Mouse (Mus musculus): ENCODE results near the gene Gcgr. TPM values are rescaled to one million over a fixed set of nuclear protein-coding genes. Genes with fewer than 3 reads are reported as not detected.

Gcgr gene
- total RNA-seq, 2 experiments from 2014 or later, result 0.96 to 3.0 TPM

DNA sequence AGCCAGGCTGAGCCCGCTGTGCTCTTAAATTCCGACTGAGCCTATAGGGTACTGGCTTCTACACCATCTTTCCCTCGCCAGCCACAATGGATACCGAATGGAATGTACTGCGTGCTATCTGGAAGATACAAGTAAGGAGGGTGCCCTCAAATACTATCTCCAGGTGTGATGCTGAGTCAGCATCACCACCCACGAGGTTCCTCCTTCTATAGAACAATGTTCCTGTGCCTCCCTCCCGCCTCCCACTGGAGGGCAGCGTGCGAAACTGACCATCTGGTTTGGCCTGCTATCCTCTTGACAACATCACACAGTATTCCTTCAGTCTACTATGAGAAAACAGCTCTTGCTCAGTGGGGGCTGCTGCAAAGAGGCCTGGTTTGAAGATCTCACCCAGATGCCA is 34.6 kb downstream of the Gcgr start:
- no peak for DNase-seq (ENCODE audit: low spot score in 2 of 2)

DNA sequence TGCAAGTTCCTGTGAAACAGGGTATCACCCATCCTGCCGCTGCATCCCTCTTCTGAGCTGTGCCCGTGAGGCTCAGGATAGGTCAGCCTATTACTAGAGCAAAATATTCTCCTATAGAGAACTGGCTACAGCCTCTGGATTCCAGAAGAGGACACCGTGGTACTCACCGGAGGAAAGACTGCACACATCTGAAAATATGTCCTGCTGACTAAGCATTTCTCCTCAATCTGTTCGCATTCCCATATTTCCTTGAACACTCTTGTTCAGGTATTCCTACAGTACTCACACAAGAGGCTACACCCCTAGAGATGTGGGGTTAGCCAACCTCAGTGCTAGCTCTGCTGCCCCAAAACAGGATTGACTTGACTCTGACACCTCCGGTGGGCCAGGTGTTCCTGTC is 37.8 kb downstream of the Gcgr start:
- no peak for DNase-seq (ENCODE audit: low spot score in 2 of 2)

DNA sequence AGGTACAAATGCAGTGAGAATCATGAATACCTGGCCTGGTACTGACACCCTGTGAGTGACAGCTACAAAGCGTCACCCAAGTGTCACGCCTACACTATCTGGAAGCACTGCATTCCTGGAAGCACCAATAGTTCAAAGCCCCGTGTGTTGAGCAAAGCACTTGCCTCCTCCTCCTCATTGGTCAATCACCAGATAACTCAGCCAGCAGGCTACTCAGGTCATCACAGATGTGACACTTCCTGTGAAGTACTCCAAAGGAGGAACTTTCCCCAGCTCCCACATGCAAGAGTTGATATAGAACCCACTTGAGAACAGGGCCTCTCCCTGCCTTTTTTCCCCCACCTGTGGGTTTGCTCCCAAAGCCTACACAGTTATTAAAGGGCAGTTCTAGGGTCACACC is 40.6 kb downstream of the Gcgr start:
- no peak for DNase-seq (ENCODE audit: low spot score in 2 of 2)

DNA sequence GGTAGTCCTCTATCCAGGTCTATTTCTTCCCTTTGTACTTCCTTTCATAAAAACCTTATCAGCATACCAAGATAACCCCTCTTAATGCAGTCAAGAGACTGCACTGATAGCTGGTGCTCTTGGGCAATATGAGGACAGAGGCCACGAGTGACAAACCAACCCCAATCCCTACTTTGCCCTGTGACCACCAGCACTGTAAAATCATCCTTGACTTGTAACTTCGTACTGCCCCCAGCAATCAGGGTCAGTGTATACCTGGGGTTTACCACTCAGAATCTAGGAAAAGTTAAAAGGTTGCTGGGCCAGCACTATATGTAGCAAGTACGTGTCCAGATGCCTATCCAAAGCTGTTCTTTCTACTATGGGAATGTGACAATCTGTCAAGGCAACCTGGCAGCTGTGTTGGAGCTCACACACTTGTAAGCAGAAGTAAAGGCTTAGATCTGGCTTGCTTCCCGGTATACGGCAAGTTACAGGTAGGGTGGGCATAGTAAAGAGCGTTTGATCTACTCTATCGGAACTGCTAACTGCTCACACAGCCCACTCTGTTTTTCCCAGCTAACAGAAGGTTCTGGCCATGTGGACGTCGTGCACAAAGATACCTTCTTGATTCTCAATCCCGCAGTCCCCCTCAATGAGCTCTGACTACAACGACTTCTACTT is 41.4 kb downstream of the Gcgr start:
- DNase-seq (ENCODE audit: low spot score in 2 of 2), result no peak

DNA sequence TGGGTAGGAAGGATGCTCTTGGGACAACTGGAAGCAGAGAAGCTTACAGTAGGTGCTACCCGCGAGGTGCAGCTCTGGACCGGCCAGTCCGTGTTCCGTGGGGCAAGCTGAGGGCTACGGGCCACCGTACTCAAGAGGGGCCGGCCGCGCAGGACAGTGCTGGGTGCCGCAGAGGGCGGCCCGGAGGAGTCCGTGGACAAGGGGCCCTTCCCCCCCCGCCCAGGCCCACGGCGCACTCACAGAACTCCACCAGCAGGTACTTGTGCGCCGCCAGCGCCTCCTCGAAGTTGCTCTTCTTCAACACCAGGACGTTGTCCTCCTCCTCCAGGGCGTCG is 41.9 kb downstream of the Gcgr start:
- no peak for DNase-seq (ENCODE audit: low spot score in 2 of 2)

DNA sequence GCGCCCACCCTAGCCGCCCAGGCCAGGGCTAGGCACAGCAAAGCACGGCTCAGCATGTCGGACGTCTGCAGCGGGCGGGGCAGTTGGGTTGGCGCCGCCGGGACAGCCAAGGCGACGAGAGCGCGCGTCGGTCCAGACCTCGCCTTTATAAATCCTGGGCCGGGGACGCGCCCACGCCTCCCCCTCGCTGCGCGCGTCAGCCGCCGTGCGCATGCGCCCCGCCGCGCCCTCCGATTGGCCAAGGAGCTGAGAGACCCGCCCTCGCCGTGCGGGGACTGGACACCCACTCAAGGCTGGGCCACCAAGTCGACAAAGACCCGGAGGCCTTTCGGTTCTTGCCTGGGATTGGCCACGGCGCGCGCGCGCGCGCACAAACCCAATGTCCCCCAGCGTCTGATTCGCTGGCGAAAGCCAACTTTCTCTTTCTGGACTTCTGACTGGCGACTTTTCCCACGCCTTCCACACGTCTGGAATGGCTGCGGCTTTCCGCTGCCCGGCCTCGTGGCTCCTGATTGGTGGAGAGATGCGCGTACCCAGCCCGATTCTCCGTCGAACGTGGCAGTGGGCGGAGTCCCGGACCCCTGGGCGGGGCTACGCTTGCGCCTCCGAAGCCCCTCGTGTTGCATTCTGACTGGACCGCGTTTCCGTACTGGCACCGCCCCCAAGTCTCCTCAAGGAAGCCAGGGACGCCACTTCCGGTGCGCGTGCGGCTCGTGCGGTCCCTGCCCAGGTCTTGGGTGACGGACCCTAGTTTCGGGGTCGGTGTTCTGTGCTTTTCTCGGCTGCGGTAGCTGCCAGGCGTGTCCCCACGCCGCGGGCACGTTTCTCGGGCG is 42.5 kb downstream of the Gcgr start, which contains the start of gene P4hb:
TSS of gene P4hb (minus strand) at position 502 of the 833 bp plus-strand sequence.
- peak; percentile 99 for DNase-seq (ENCODE audit: low spot score in 2 of 2)

DNA sequence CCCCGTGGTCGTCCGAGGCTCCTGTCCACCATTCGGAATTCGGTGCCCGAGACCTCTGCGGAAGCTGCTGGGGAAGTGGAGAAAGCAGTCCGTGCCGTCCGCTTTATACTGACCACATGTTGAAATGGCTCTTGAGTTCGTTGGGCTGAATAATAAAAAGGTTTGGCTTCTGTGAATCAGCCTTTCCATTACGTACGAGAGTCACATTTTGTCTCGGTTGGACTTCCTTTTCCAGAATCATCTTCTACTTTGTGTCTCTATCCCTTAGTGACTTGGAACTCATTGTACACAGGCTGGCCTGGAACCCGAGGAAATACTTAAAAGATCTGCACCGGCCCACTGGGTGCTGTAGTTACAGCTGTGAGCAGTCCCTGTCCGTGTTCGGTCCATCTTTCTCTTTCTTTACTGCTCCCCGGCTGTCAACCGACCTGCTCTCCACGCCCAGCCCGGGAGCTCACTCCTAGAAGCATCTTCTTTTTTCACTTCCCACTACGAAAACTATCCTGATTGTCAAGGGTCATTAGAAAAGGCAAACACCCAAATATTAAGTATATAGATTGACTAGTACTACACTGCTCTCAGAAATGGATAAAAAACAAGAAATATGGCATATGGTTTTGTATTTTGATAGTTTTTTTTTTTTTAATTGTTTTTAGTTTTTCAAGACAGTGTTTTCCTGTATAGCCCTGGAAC is 43.2 kb downstream of the Gcgr start:
- DNase-seq (ENCODE audit: low spot score in 2 of 2), result no peak

DNA sequence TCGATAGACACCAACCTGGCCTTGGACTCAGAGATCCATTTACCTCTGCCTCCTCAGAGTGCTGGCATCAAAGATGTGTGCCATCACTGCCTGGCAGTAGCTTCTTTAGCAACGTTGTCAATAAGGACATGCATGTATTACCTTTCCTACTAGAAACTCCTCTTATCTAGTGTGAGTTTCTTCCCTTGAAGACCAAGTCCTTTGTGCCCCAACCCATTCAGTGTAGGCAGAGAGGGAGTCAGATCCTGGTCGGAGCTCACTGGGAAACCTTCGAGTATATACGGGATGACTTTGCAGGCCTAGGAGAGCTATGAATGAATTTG is 43.7 kb downstream of the Gcgr start:
- DNase-seq (ENCODE audit: low spot score in 2 of 2), result no peak

DNA sequence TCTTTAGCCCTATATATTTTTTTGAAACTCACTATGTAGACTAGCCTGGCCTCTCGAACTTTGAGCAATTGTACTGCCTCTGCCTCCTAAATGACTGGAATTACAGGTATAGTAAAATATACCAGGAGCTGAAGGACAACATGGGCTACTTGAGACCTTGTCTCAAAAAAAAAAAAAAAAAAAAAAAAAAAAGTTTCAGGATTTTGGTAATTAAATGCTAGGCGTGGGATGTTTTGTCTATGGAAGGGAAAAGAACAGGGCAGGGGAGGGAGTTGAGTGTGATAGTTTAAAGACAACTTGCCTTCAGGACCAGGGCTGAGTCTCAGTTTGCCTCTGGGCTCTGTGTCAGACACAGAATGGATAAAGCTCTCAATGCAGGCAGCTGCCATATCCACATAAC is 44.5 kb downstream of the Gcgr start:
- DNase-seq (ENCODE audit: low spot score in 2 of 2), result no peak

DNA sequence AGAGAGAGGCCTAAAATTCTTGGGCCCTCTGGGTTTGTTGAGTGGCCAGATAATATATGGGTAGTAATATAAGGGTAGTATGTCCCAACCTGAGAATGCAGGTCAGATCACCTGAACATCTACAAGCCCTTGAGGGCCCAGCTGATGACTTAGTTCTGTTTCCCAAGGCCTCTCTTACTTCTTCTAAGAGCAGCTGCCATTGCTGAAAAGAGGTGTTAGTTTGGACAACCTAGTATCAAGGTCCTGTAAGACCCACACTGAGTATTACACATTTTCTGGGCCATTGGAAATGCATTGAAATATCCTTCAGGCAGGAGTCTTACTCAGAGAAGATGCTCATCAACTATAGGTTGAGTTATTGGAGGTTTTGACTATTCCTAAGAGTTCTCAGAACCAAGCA is 45.4 kb downstream of the Gcgr start:
- no peak for DNase-seq (ENCODE audit: low spot score in 2 of 2)

DNA sequence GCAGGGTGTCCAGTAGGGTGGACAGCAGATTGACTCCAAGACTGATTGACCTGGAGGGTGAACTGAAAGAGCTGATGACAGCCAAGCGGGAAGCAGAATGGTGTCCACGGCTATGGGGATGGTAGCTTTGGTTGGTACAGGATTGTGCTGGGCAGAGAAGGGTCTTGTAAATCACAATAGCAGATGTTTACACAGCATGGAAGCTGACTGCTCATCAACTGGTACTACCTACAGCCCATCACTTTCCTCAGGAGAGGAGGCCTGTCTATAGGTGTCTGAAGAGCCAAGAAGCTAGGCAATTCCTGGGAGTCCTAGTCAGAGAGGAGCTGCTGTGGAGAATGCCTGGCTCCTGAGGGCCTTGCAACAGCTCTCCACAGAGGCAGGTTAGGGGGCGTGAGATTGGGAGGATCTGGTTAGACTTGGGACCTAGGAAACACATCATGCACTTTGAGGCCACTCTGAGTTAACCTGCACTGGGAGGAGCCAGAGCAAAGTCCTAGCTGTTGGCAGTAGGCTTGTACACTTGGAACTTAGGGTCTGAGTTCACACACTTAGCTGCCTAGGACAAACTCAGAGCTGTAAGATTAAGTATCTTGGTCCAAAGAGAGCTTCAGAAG is 46.0 kb downstream of the Gcgr start:
- no peak for DNase-seq (ENCODE audit: low spot score in 2 of 2)

DNA sequence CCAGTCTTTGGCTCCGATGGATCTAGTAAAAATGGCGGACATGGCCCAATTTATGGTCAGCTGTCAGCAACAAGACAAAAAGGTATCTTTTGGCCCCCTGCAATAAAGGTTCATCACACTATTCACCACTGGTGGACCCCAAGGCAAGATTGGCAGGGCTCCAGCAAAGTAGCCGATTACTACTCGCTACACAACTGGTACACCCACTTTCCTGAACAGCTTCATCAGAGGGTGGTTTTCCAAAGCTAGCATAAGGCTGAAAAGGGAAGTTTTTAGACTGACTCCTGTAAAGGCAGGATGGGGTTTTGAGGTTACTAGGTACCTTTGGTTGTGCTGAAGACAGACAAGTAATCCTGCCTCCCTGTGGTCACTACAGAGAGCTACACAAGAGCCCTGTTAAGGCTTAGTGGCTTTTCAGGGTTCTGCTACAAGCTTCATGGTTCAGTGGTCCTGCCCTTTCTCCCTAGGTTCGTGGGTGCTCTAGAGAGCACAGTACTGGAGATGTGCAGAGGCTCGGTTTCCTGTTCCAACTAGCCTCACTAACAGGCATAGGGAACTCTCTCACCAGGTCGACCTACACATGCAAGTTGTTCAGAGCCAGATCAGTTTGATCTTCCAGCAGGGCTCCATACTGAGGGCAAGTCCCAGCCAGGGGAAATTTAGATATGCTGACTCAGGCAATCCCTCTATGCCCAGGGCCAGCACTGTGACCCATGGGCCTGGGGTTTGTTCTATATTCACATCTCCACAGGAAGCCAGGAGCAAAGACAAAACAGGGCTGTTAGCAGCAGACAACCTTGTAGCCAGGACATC is 46.9 kb downstream of the Gcgr start:
- no peak for DNase-seq (ENCODE audit: low spot score in 2 of 2)

DNA sequence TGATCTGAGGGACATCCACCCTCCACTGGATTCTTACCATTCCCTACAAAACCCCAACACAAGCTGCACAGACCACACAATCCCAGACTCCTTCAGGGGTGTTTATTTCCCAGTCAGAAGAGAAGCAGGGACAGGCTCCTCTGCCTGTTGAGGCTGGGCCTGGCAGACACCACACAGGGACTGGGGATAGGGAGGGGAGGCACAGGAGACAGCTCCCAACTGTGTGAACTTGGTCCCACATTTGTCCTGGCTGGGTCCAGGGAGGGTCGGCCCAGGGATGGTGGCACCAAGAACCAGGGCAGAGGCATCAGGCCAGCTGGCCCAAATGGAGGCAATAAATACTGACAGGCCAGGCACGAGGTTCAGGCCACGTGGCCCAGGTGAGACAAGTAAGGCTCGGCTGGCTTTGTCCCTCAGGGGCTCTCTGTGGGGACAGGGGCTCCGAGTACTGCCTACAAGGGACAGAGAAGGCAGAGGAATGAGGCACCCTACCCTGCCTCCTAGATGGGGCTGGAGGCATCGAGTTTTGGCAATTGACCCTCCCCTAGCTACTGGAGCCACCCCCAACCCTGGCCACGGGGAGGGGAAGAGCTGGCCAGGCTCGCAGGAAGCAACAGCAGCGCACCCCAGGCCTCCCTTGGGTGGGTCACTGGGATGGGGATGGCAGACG is 47.7 kb downstream of the Gcgr start:
- no peak for DNase-seq (ENCODE audit: low spot score in 2 of 2)

DNA sequence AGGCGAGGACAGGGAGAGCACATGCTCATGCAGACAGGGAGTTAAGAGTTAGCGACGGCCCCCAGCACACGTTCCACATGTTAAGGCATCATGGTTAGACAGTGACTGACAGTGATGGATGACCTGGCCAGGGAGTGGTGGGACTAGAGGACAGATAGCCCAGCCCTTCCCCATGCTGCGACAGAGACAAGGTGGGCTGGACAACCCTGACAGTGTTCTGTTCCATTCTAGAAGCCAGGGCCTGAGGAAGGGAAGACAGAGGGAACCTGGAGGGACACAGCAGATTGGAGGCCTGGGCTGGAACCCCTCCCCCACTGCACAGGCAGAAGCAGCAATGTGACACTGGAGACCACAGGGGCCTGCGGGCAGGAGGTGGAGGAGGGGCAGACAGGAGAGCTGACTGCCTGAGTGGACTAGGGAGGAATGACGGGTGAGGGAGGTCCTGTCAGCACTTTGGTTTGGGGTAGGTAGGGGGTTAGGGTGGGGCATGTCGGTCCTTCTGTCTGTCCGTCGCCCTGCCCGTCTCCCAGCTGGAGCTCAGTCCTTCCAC is 48.3 kb downstream of the Gcgr start:
- DNase-seq (ENCODE audit: low spot score in 2 of 2), result no peak

DNA sequence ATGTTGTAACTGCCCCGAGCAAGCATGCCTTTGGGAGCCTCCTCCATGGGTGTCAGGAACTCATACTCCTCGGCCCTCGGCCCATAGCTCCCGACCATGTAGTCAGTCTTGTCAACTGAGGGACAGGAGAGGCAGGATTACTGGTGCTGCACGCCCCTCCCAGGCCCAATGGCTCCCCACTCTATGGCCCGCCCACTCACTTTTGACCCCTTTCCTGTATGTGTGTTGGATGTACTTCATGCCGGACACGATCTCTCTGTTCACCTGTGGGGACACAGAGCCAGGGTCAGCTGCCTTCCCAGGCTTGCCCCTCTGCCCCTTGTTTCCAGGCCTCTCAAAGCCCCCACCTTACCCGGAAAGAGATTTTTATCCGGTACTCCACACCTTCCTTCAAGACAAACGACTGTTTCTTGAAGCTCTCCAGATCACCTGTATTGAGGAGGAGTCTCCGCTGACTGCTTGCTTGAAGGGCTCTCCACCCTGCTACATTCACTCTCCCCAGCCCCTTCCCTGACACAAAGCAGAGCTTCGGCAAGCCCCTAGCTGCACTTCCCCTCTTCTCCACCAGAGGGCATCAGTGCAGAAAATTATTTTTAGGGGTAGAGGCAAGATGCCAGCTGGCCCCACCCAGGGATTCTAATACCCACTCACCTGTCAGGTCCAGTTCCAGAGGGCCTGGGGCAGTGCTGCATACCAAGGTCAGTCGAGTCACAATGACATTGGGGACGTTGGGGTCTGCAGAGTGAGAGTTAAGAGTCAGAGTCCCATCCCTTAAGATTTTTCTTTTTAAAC is 49.0 kb downstream of the Gcgr start:
- peak; percentile 74 to 76 for DNase-seq (ENCODE audit: low spot score in 2 of 2)

DNA sequence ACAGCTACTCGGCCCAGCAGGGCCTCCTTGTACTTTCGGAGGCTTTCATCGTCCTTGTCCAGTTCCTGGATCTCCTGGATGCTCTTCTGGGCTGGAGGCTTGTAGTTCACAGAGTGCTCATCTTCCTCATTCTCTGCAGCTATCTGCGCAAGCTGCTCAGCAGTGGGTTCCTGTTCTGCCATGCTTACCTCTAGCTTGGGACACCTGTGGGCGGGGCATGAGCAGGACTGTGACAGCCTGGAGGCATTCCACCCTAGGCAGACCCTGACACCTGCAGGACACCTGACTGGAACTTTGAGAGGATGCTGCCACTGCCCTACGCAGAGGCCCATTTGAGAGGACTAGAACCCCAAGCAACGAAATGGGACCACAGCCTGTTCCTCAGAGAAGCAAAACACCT is 49.7 kb downstream of the Gcgr start:
- no peak for DNase-seq (ENCODE audit: low spot score in 2 of 2)

DNA sequence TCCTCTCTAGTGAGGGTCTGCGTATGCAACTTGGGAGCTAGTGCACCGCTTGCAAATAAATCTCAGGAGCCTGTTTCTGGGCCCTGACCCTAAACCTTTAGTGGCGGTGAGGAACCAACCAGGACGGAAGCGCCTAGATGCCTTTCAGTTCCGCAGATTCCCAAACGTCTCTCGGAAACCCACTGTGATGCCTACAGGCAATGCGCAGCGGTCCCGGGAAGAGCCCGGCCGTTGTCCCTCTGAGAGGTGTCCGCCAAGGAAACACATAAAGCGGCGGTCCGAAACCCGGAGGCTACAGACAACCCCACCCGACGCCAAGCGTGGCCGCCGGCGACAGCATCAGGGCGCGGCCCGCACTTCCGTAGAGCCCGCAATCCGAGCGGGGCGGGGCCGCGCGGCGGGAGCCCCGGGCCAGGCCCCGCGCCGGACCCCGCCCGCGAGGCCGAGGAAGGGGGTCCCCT is 50.4 kb downstream of the Gcgr start:
- peak; percentile 43 to 53 for DNase-seq (ENCODE audit: low spot score in 2 of 2)

DNA sequence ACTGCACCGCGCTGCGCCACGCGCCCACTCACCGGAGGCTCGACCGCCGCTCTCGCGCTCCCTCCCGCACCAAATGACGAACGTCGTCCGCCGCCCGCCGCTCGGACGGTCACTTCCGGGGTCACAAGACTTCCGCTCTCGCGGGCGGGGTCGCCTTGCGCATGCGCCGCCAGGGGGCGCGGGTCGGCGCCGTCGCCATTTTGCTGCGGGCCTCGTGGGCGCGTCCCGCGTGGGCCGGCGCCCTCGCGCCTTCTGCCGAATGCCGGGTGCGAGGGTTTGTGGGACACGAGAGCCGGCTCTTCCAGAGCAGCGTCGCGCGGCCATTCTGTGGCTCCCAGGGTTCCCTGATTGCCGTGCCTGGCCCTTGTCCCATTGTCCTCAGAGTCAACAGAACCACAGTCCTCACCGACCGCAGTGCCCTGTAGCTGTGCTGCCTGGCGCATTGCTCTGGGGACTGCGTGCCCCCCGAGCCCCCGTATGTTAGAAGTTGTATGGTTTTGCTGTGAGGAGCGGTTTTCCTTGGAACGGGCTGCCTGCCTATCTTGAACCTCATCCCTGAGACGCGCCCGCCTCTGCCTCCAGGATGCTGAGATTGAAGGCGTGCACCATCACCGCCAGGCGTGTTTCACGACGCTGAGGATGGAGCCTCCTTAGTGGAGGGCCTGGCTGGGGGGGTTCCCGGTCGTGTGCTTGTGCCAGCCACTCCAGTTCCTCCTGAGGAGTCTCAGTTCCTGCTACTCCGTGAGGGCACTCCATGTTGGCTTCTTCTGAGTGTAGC is 51.2 kb downstream of the Gcgr start, which contains the start of gene Arhgdia:
TSS of gene Arhgdia (minus strand) at position 135 of the 778 bp plus-strand sequence.
- DNase-seq (ENCODE audit: low spot score in 2 of 2), result peak; percentile 90 to 93

Data from adrenal gland, adult 18-20 months (tissue).